In the genomic region with DNA sequence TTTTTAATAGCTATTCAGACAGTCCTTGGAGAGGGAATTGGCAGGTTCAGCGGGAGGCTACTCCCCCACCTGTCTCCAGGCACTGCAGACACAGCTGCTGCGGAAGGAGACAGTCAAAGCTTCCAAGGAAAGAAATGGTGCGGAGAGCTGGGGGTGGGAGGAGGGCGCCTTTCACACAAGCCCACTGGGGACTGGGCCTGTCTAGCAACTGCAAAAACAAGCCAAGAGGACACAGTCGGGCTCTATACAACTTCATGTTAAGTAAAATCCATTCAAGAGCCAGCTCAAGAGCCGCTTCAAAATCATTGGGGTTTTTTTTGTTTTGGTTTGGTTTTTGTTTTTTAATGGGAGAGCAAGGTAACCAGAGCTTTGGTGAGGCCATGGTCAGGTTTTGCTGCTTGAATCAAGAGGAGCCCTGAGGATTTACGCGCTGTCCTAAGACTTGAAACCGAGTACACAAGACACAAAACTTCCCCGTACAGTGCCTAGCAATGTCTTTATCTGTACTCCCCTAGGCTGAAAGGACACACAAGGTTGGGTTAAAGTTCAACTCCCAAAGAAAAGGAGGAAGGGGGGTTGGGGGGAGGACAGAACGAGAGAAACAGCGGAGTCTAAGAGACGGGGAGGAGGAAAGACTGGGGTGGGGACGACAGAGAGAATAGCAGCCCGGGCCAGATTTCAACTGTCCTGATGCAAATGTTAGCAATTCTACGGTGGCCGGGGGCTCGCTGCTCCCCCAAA, we compare ENCODE assay signal across 8 mouse cellular contexts.
DNase-seq lines count a peak whose midpoint lies in the region; ATAC-seq lines count a peak whose summit lies in the region.

No protein-coding gene starts in this region.

- peak overlapping the region; percentile 45 for H3K4me3 ChIP-seq in lung, embryonic 16.5 days (ENCODE audit: low read length)

- DNase-seq in Muller cell, postnatal 12 days (ENCODE audit: inconsistent ontology term) = peak; percentile 58
- DNase-seq in cerebellum, adult 8-10 months = peak; percentile 36
- peak; percentile 61 to 66 for DNase-seq in heart, postnatal 36 days
- DNase-seq in kidney, postnatal 4 days = peak; percentile 68 to 81
- peak; percentile 41 for DNase-seq in ovary, postnatal 10 days (ENCODE audit: low spot score)
- DNase-seq in c-Kit-positive CD71-positive TER-119-positive erythroid progenitor cells, embryonic 14.5 days (ENCODE audit: low spot score) = no peak

- peaks cover 5% of the 10 kb centered on the region for H3K9me3 ChIP-seq in lung, embryonic 16.5 days (ENCODE audit: control insufficient read depth, low read length)

- intact Hi-C loops in heart, postnatal 36 days (cut with DNase I) = loop anchor here (1.0 to 5.0 kb wide), 10 partner anchors 65 to 757 kb away; no protein-coding TSS in a partner anchor

- peak overlapping the region; percentile 92 for H3K27ac ChIP-seq in lung, embryonic 16.5 days (ENCODE audit: low read length)

- no peaks in the 10 kb centered on the region for H3K27me3 ChIP-seq in lung, embryonic 16.5 days (ENCODE audit: control insufficient read depth, insufficient read depth, low read depth, low read length)

- H3K9ac ChIP-seq in lung, embryonic 16.5 days (ENCODE audit: low read length) = peak overlapping the region; percentile 67

- ATAC-seq in frontal cortex, adult (ENCODE audit: low TSS enrichment) = peak; percentile 69
- peak; percentile 53 for ATAC-seq in lung, embryonic 16.5 days (ENCODE audit: low read depth)

- no peaks in the 10 kb centered on the region for H3K36me3 ChIP-seq in lung, embryonic 16.5 days (ENCODE audit: control insufficient read depth, insufficient read depth, low read length)

- peak overlapping the region; percentile 79 for H3K4me2 ChIP-seq in lung, embryonic 16.5 days (ENCODE audit: low read depth, low read length)

- 9% methylated on average over 18 of the region's 18 CpGs for WGBS in lung, embryonic 16.5 days

- H3K4me1 ChIP-seq in lung, embryonic 16.5 days (replicated peaks; ENCODE audit: control insufficient read depth, insufficient read depth, low read length) = peaks cover 13% of the 10 kb centered on the region; the same call in 1 of the 2 replicates
